Mouse (Mus musculus) lung, postnatal 0 days (tissue): Measurements from ENCODE around the gene B3galt4. TPM values are rescaled to one million over a fixed set of nuclear protein-coding genes. Genes with fewer than 3 reads are reported as not detected.

Experiments used
- ATAC-seq: fragments of 200-750 bp; cut with Nextera tagmentation; 2 replicates; pipeline ENCODE4 v1.8.0; 2017; ENCODE audit warnings: moderate library complexity
- DNase-seq: peaks from one replicate; pipeline ENCODE4 v3.0.0-alpha.2; 2016; ENCODE audit warnings: low spot score
- H3K27ac ChIP-seq: fragments of 300-500 bp; sonication (generic); 2 replicates; pipeline ENCODE4 v1.5.1; 2014; ENCODE audit warnings: antibody characterized with exemption, mild to moderate bottlenecking, low read length, mixed read lengths
- H3K27me3 ChIP-seq: fragments of 300-500 bp; sonication (generic); replicated peaks from 2 replicates; pipeline ENCODE4 v1.6.1; 2014; ENCODE audit warnings: low read length, mixed read lengths; ENCODE audit not compliant: insufficient read depth
- H3K36me3 ChIP-seq: fragments of 300-500 bp; sonication (generic); 2 replicates; pipeline ENCODE4 v1.6.1; 2014; ENCODE audit warnings: low read length, mixed read lengths; ENCODE audit not compliant: insufficient read depth
- H3K4me1 ChIP-seq: fragments of 300-500 bp; sonication (generic); 2 replicates; pipeline ENCODE4 v1.6.1; 2014; ENCODE audit warnings: antibody characterized with exemption, low read depth, low read length, mixed read lengths; ENCODE audit not compliant: insufficient read depth
- H3K4me2 ChIP-seq: fragments of 300-500 bp; sonication (generic); replicated peaks from 2 replicates; pipeline ENCODE4 v1.6.1; 2014; ENCODE audit warnings: low read depth, mild to moderate bottlenecking, low read length, moderate library complexity, mixed read lengths
- H3K4me3 ChIP-seq: fragments of 300-500 bp; sonication (generic); 2 replicates; pipeline ENCODE4 v1.5.1; 2014; ENCODE audit warnings: low read depth, low read length
- H3K9ac ChIP-seq: fragments of 300-500 bp; sonication (generic); replicated peaks from 2 replicates; pipeline ENCODE4 v1.6.1; 2014; ENCODE audit warnings: low read depth, mild to moderate bottlenecking
- H3K9me3 ChIP-seq: fragments of 300-500 bp; sonication (generic); 2 replicates; pipeline ENCODE4 v1.6.1; 2016; ENCODE audit warnings: low read length, mixed read lengths
- CTCF ChIP-seq: IDR thresholded peaks from 2 replicates; pipeline ENCODE4 v1.5.1; 2016; ENCODE audit warnings: antibody characterized with exemption, mild to moderate bottlenecking
- EP300 ChIP-seq: IDR thresholded peaks from 2 replicates; pipeline ENCODE4 v1.6.1; 2016; ENCODE audit warnings: antibody characterized with exemption, mild to moderate bottlenecking, control low read depth
- WGBS: fragments of 180-500 bp; shearing (Covaris S2); extraction: QIAGEN DNeasy Blood & Tissue Kit; methylation state at CpG from one replicate; pipeline ENCODE4 v1.1.7; 2014; 5-methylcytosine and 5-hydroxymethylcytosine counted together
- polyA plus RNA-seq: library from polyadenylated mRNA; unstranded; fragments of >200 nt; fragmentation: Nextera tagmentation; extraction: Ambion mirVana; gene quantifications from 2 replicates; pipeline ENCODE4 v1.2.1, GENCODE M21; 2015

B3galt4 gene
- polyA plus RNA-seq, 1 experiment from 2014 or later = 12.0 TPM

GRCm38 (mm10) chr17:33918293-33919203, 32.7 kb downstream of the B3galt4 start:
- Histone ChIP-seq H3K36me3 (peaks cover 13% of the 10 kb centered on the region; the same call in 1 of the 2 replicates), H3K27ac (peak overlapping the region; percentile 91; the same call in 1 of the 2 replicates), H3K4me1 (peaks cover 11% of the 10 kb centered on the region; the same call in 1 of the 2 replicates), H3K27me3 (no peaks in the 10 kb centered on the region), H3K9me3 (no peaks in the 10 kb centered on the region), H3K4me3 (peak overlapping the region; percentile 75; the same call in 1 of the 2 replicates), H3K4me2 (peak overlapping the region; percentile 98), H3K9ac (peak overlapping the region; percentile 77; the same call in 1 of the 2 replicates)
- 60% methylated on average over 37 of the region's 37 CpGs for WGBS
- DNase-seq (peak; percentile 32), ATAC-seq (no peak)
- no peak; the same call in 1 of the 2 replicates for TF ChIP-seq EP300

- Histone ChIP-seq H3K4me3 (no peak overlapping the region), H3K36me3 (peaks cover 18% of the 10 kb centered on the region; the same call in 1 of the 2 replicates), H3K4me2 (no peak overlapping the region), H3K9ac (no peak overlapping the region), H3K9me3 (no peaks in the 10 kb centered on the region), H3K4me1 (peaks cover 11% of the 10 kb centered on the region; the same call in 1 of the 2 replicates), H3K27ac (no peak overlapping the region), H3K27me3 (no peaks in the 10 kb centered on the region)
- TF ChIP-seq CTCF (no peak), EP300 (no peak)
- ATAC-seq (no peak), DNase-seq (no peak)
- WGBS = 85% methylated on average over 16 of the region's 18 CpGs
Observed at GRCm38 (mm10) chr17:33917656-33918292, 33.5 kb downstream of the B3galt4 start.

GRCm38 (mm10) chr17:33916847-33917655, 34.2 kb downstream of the B3galt4 start:
- Histone ChIP-seq H3K36me3 (peaks cover 24% of the 10 kb centered on the region; the same call in 1 of the 2 replicates), H3K4me1 (peaks cover 11% of the 10 kb centered on the region; the same call in 1 of the 2 replicates), H3K4me2 (peak overlapping the region; percentile 65), H3K9ac (no peak overlapping the region), H3K27me3 (no peaks in the 10 kb centered on the region), H3K4me3 (peak overlapping the region; percentile 63; the same call in 1 of the 2 replicates), H3K9me3 (no peaks in the 10 kb centered on the region), H3K27ac (peak overlapping the region; percentile 43; the same call in 1 of the 2 replicates)
- DNase-seq = no peak
- TF ChIP-seq EP300 (no peak), CTCF (no peak)
- ATAC-seq = no peak
- 68% methylated on average over 30 of the region's 31 CpGs for WGBS

GRCm38 (mm10) chr17:33916294-33916693, 35.0 kb downstream of the B3galt4 start:
- Histone ChIP-seq H3K9me3 (no peaks in the 10 kb centered on the region), H3K27ac (peak overlapping the region; percentile 81), H3K9ac (peak overlapping the region; percentile 44; the same call in 1 of the 2 replicates), H3K4me2 (peak overlapping the region; percentile 65), H3K27me3 (no peaks in the 10 kb centered on the region), H3K4me3 (peak overlapping the region; percentile 63), H3K4me1 (peaks cover 9% of the 10 kb centered on the region; the same call in 1 of the 2 replicates), H3K36me3 (peaks cover 26% of the 10 kb centered on the region; the same call in 1 of the 2 replicates)
- peak; percentile 56 for DNase-seq
- TF ChIP-seq CTCF (no peak), EP300 (no peak)
- 2% methylated on average over 12 of the region's 20 CpGs for WGBS
- ATAC-seq = no peak

GRCm38 (mm10) chr17:33915671-33916250, 35.5 kb downstream of the B3galt4 start, which contains the start of the genes Tapbp and Zbtb22:
TSS of gene Tapbp (plus strand) at chr17:33915899.
TSS of gene Zbtb22 (plus strand) at chr17:33915904.
- H3K4me2 ChIP-seq = peak within 1 kb of the TSS; percentile 65
- TF ChIP-seq CTCF (no peak), EP300 (peak; percentile 75)
- H3K27me3 ChIP-seq = no peaks in the 10 kb centered on the region
- DNase-seq (peak; percentile 100), ATAC-seq (peak; percentile 91)
- under 1% methylated on average over 32 of the region's 34 CpGs for WGBS
- H3K4me1 ChIP-seq = peaks cover 5% of the 10 kb centered on the region; the same call in 1 of the 2 replicates
- H3K36me3 ChIP-seq = peaks cover 26% of the 10 kb centered on the region; the same call in 1 of the 2 replicates
- H3K9ac ChIP-seq = peak within 1 kb of the TSS; percentile 44; the same call in 1 of the 2 replicates
- peak within 1 kb of the TSS; percentile 81 for H3K27ac ChIP-seq
- peak within 1 kb of the TSS; percentile 63 for H3K4me3 ChIP-seq
- H3K9me3 ChIP-seq = no peaks in the 10 kb centered on the region
